Mouse (Mus musculus): Measurements from ENCODE around the gene Frmpd3.

DNA sequence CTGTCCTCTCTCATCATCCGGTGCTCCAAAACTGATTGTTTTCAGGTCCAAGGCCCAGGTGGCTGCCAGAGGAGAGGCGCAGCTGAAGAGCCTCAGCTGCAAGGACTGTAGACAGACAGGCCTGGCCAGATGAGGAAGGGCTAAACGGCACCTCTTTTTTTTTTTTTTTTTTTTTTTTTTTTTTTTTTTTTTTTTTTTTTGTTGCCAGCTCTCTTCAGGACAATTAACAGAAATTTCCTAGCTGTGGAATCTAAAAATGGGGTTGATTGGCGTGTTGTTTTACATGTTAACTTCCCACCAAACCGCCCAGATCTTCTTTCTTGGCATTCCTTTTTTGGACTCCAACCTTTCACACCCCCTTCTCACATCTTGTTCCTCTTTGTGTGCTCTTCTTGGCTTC lies 87.9 kb downstream of the Frmpd3 start:
- no peak for TF ChIP-seq CTCF (IDR thresholded peaks at IDR 0.05; ENCODE audit: extremely low read depth, insufficient read depth, insufficient read length, insufficient replicate concordance)
- no peak for TF ChIP-seq POLR2A (IDR thresholded peaks at IDR 0.05; ENCODE audit: low read depth, low read length)
